Mouse (Mus musculus): ENCODE results near the gene Lpp.

Lpp gene

GRCm38 (mm10) chr16:24471029-24471428 lies 77.7 kb downstream of the Lpp start:
- DNase-seq (ENCODE audit: low spot score in 2 of 2), result no peak

- DNase-seq (ENCODE audit: low spot score in 2 of 2), result no peak
Observed at GRCm38 (mm10) chr16:24471801-24472200, 78.5 kb downstream of the Lpp start.

GRCm38 (mm10) chr16:24473966-24474365 lies 80.7 kb downstream of the Lpp start:
- no peak for DNase-seq (ENCODE audit: low spot score in 2 of 2)

GRCm38 (mm10) chr16:24474781-24475180 lies 81.5 kb downstream of the Lpp start:
- no peak for DNase-seq (ENCODE audit: low spot score in 2 of 2)

- no peak for DNase-seq (ENCODE audit: low spot score in 2 of 2)
Observed at GRCm38 (mm10) chr16:24475305-24475947, 82.1 kb downstream of the Lpp start.

- no peak for DNase-seq (ENCODE audit: low spot score in 2 of 2)
Observed at GRCm38 (mm10) chr16:24476911-24477401, 83.6 kb downstream of the Lpp start.

- DNase-seq (ENCODE audit: low spot score in 2 of 2), result no peak
Observed at GRCm38 (mm10) chr16:24478006-24478405, 84.7 kb downstream of the Lpp start.

GRCm38 (mm10) chr16:24478851-24479250 lies 85.5 kb downstream of the Lpp start:
- DNase-seq (ENCODE audit: low spot score in 2 of 2), result no peak

GRCm38 (mm10) chr16:24482648-24483047 lies 89.3 kb downstream of the Lpp start:
- no peak for DNase-seq (ENCODE audit: low spot score in 2 of 2)

- peak; percentile 18 to 30 for DNase-seq (ENCODE audit: low spot score in 2 of 2)
Observed at GRCm38 (mm10) chr16:24483527-24484101, 90.3 kb downstream of the Lpp start.

- peak in 1 of 2 experiments; percentile 18 for DNase-seq (ENCODE audit: low spot score in 2 of 2)
Observed at GRCm38 (mm10) chr16:24487782-24488241, 94.5 kb downstream of the Lpp start.

- DNase-seq (ENCODE audit: low spot score in 2 of 2), result no peak
Observed at GRCm38 (mm10) chr16:24489516-24490285, 96.4 kb downstream of the Lpp start.

GRCm38 (mm10) chr16:24490751-24491485 lies 97.6 kb downstream of the Lpp start:
- no peak for DNase-seq (ENCODE audit: low spot score in 2 of 2)

GRCm38 (mm10) chr16:24491486-24491758 lies 98.1 kb downstream of the Lpp start:
- no peak for DNase-seq (ENCODE audit: low spot score in 2 of 2)

GRCm38 (mm10) chr16:24492194-24492940 lies 99.1 kb downstream of the Lpp start:
- no peak for DNase-seq (ENCODE audit: low spot score in 2 of 2)

- no peak for DNase-seq (ENCODE audit: low spot score in 2 of 2)
Observed at GRCm38 (mm10) chr16:24494531-24494930, 101.2 kb downstream of the Lpp start.

- no peak for DNase-seq (ENCODE audit: low spot score in 2 of 2)
Observed at GRCm38 (mm10) chr16:24495461-24495860, 102.2 kb downstream of the Lpp start.

GRCm38 (mm10) chr16:24496635-24497034 lies 103.3 kb downstream of the Lpp start:
- no peak for DNase-seq (ENCODE audit: low spot score in 2 of 2)

GRCm38 (mm10) chr16:24497413-24497812 lies 104.1 kb downstream of the Lpp start:
- DNase-seq (ENCODE audit: low spot score in 2 of 2), result no peak

- no peak for DNase-seq (ENCODE audit: low spot score in 2 of 2)
Observed at GRCm38 (mm10) chr16:24498103-24498659, 104.9 kb downstream of the Lpp start.

GRCm38 (mm10) chr16:24501197-24501596 lies 107.9 kb downstream of the Lpp start:
- DNase-seq (ENCODE audit: low spot score in 2 of 2), result no peak
